Comparison of ENCODE assay signal across 11 mouse cellular contexts in the genomic region with DNA sequence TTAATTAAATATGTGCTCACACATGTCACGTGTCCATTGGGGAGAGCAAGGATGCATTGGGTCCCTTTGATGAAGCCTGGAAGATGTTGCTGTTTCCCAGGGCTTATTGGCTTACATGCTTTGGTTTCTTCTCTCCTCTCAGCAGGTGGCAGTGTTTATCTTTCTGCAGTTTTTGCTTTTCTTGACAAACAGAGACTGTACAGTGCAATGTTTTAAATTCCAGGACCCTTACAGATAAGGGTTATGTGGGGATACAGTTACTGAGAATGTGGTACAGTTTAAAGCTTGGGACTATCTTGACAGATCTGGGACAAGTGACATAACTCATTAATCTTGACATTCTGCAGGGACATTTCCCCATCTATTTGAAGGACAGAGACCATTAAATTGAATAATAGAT. TPM values are rescaled to one million over a fixed set of nuclear protein-coding genes. Genes with fewer than 3 reads are reported as not detected.
DNase-seq lines count a peak whose midpoint lies in the region; ATAC-seq lines count a peak whose summit lies in the region.
"Had no signal": no experiment of that assay in that cellular context is flagged by ENCODE, and none has a peak within 500 bp of the region (broad histone marks: within the 10 kb centered on the region; RNA-seq: fewer than 3 reads in every experiment).

No protein-coding gene starts in this region.

- no peaks in the 10 kb centered on the region for H3K27me3 ChIP-seq in hindbrain, embryonic 11.5 days (ENCODE audit: control insufficient read depth, insufficient read depth, low read length)
- no peaks in the 10 kb centered on the region for H3K27me3 ChIP-seq in hindbrain, embryonic 12.5 days
- H3K27me3 ChIP-seq in midbrain, embryonic 14.5 days (ENCODE audit: control insufficient read depth, insufficient read depth, low read length) = no peaks in the 10 kb centered on the region
- no peaks in the 10 kb centered on the region for H3K27me3 ChIP-seq in midbrain, embryonic 10.5 days (ENCODE audit: low read depth, poor library complexity, severe bottlenecking)
- H3K27me3 ChIP-seq: limb, embryonic 15.5 days had no signal

- H3K9ac ChIP-seq in hindbrain, embryonic 11.5 days (ENCODE audit: low read depth, low read length) = no peak overlapping the region
- no peak overlapping the region for H3K9ac ChIP-seq in hindbrain, embryonic 12.5 days
- H3K9ac ChIP-seq in midbrain, embryonic 14.5 days (replicated peaks; ENCODE audit: low read length) = no peak overlapping the region
- H3K9ac ChIP-seq: limb, embryonic 15.5 days had no signal

- no peaks in the 10 kb centered on the region for H3K4me1 ChIP-seq in hindbrain, embryonic 11.5 days (replicated peaks; ENCODE audit: control insufficient read depth, insufficient read depth, low read length)
- no peaks in the 10 kb centered on the region for H3K4me1 ChIP-seq in hindbrain, embryonic 12.5 days
- no peaks in the 10 kb centered on the region for H3K4me1 ChIP-seq in midbrain, embryonic 14.5 days (ENCODE audit: control insufficient read depth, insufficient read depth, low read length)
- no peaks in the 10 kb centered on the region for H3K4me1 ChIP-seq in midbrain, embryonic 10.5 days
- H3K4me1 ChIP-seq: limb, embryonic 15.5 days had no signal

- no peak for ATAC-seq in hindbrain, embryonic 11.5 days (ENCODE audit: low FRiP score)
- ATAC-seq in hindbrain, embryonic 12.5 days (ENCODE audit: low FRiP score) = no peak
- ATAC-seq in midbrain, embryonic 14.5 days (ENCODE audit: low FRiP score, low TSS enrichment) = no peak

- peak; percentile 2 for DNase-seq in adrenal gland, postnatal 10 days
- DNase-seq in adrenal gland, adult 8-10 months = no peak
- DNase-seq in hindbrain, embryonic 11.5 days (ENCODE audit: low spot score) = peak; percentile 14
- peak; percentile 77 for DNase-seq in midbrain, embryonic 14.5 days
- DNase-seq in midbrain, embryonic 10.5 days (ENCODE audit: low spot score) = no peak
- DNase-seq in retina, embryonic 14.5 days (ENCODE audit: low spot score) = peak; percentile 58
- no peak for DNase-seq in spleen, adult 12 weeks (ENCODE audit: low spot score)
- DNase-seq: kidney, adult 8-10 months had no signal

- H3K36me3 ChIP-seq in hindbrain, embryonic 11.5 days (ENCODE audit: control insufficient read depth, insufficient read depth, low read length) = no peaks in the 10 kb centered on the region
- no peaks in the 10 kb centered on the region for H3K36me3 ChIP-seq in hindbrain, embryonic 12.5 days
- no peaks in the 10 kb centered on the region for H3K36me3 ChIP-seq in midbrain, embryonic 14.5 days (ENCODE audit: control insufficient read depth, insufficient read depth, low read length)
- H3K36me3 ChIP-seq in midbrain, embryonic 10.5 days = no peaks in the 10 kb centered on the region
- H3K36me3 ChIP-seq: limb, embryonic 15.5 days had no signal

- H3K4me3 ChIP-seq in hindbrain, embryonic 11.5 days (ENCODE audit: low read depth, low read length) = no peak overlapping the region
- H3K4me3 ChIP-seq in hindbrain, embryonic 12.5 days = no peak overlapping the region
- H3K4me3 ChIP-seq in midbrain, embryonic 14.5 days (replicated peaks; ENCODE audit: low read depth, low read length) = no peak overlapping the region
- H3K4me3 ChIP-seq in midbrain, embryonic 10.5 days = no peak overlapping the region
- H3K4me3 ChIP-seq: limb, embryonic 15.5 days had no signal

- H3K27ac ChIP-seq in hindbrain, embryonic 11.5 days (ENCODE audit: low read depth, low read length) = no peak overlapping the region
- no peak overlapping the region for H3K27ac ChIP-seq in hindbrain, embryonic 12.5 days
- no peak overlapping the region for H3K27ac ChIP-seq in midbrain, embryonic 14.5 days (replicated peaks; ENCODE audit: low read depth, low read length)
- no peak overlapping the region for H3K27ac ChIP-seq in midbrain, embryonic 10.5 days (replicated peaks)
- H3K27ac ChIP-seq: limb, embryonic 15.5 days had no signal

- no peak overlapping the region for H3K4me2 ChIP-seq in hindbrain, embryonic 11.5 days (replicated peaks; ENCODE audit: low read depth, low read length)
- no peak overlapping the region for H3K4me2 ChIP-seq in hindbrain, embryonic 12.5 days (replicated peaks)
- H3K4me2 ChIP-seq in midbrain, embryonic 14.5 days (ENCODE audit: low read length) = no peak overlapping the region
- H3K4me2 ChIP-seq: limb, embryonic 15.5 days had no signal

- 48% methylated on average over 1 of the region's 1 CpGs for WGBS in hindbrain, embryonic 11.5 days
- WGBS in hindbrain, embryonic 12.5 days = 48% methylated on average over 1 of the region's 1 CpGs
- WGBS in midbrain, embryonic 14.5 days = 59% methylated on average over 1 of the region's 1 CpGs
- WGBS in midbrain, embryonic 10.5 days = 49% methylated on average over 1 of the region's 1 CpGs

- no peaks in the 10 kb centered on the region for H3K9me3 ChIP-seq in hindbrain, embryonic 11.5 days (ENCODE audit: control insufficient read depth, low read length)
- H3K9me3 ChIP-seq in hindbrain, embryonic 12.5 days (replicated peaks) = no peaks in the 10 kb centered on the region
- H3K9me3 ChIP-seq in midbrain, embryonic 14.5 days (ENCODE audit: control insufficient read depth, low read length) = no peaks in the 10 kb centered on the region; the same call in 1 of the 2 replicates
- H3K9me3 ChIP-seq in midbrain, embryonic 10.5 days (replicated peaks) = no peaks in the 10 kb centered on the region
- H3K9me3 ChIP-seq: limb, embryonic 15.5 days had no signal

RNA-seq across cellular contexts. Expression of a gene that starts 58.7 kb away (rescaled TPM):
- not detected for total RNA-seq in adrenal gland, postnatal 10 days (2021)
- not detected for total RNA-seq in adrenal gland, adult 8-10 months (2022)
- polyA plus RNA-seq in hindbrain, embryonic 11.5 days (2014; fragmentation: Nextera tagmentation; extraction: Ambion mirVana) = 0.63 and 0.83 TPM in 2 replicates
- 0.72 and 0.95 TPM in 2 replicates for polyA plus RNA-seq in hindbrain, embryonic 12.5 days (2016; fragmentation: Nextera tagmentation; extraction: Ambion mirVana)
- 0.80 and 1.00 TPM in 2 replicates for polyA plus RNA-seq in midbrain, embryonic 14.5 days (2014; fragmentation: Nextera tagmentation; extraction: Ambion mirVana)
- polyA plus RNA-seq in midbrain, embryonic 10.5 days (2016; fragmentation: Nextera tagmentation; extraction: Ambion mirVana) = 0.11 and 0.21 TPM in 2 replicates
- total RNA-seq: gastrocnemius, adult 8-10 months had no signal
- polyA plus RNA-seq: limb, embryonic 15.5 days had no signal

Comparison
In these comparisons a context has a peak if more than half of its experiments do, and no peak if none do; other contexts are left out.
1. DNase-seq: peak in adrenal gland, postnatal 10 days (single experiment), hindbrain, embryonic 11.5 days (single experiment), midbrain, embryonic 14.5 days (single experiment) and retina, embryonic 14.5 days (single experiment); none in adrenal gland, adult 8-10 months (single experiment), midbrain, embryonic 10.5 days (single experiment) and spleen, adult 12 weeks (single experiment).